Mouse (Mus musculus) ES-CJ7 (cell line): Measurements from ENCODE around the gene Fermt3.

Experiments used
- DNase-seq: peaks from one replicate; pipeline ENCODE4 v3.0.0; 2011; ENCODE audit warnings: low read depth, low spot score

The Fermt3 gene

GRCm38 (mm10) chr19:7039088-7039720 is 19.9 kb upstream of the Fermt3 start:
- DNase-seq = peak; percentile 60

DNA sequence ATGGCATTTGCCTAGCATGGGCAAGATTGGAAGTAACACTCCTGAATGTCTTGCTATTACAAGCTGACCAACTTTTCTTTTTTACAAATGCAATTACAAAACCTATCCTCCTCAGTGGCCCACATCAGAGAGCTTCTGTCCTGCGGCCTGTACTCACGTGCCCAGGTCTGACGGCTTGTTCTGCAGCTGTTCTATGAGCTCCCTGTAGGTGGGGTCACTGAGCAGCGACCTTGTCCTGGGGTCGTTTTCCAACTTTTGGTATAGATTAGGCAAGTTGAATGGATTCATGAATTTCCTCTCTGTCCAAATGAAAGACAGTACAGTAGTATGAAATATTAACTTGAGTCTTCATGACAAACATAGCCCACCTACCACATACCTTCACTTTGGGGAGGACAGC is 14.7 kb upstream of the Fermt3 start:
- peak; percentile 46 for DNase-seq

DNA sequence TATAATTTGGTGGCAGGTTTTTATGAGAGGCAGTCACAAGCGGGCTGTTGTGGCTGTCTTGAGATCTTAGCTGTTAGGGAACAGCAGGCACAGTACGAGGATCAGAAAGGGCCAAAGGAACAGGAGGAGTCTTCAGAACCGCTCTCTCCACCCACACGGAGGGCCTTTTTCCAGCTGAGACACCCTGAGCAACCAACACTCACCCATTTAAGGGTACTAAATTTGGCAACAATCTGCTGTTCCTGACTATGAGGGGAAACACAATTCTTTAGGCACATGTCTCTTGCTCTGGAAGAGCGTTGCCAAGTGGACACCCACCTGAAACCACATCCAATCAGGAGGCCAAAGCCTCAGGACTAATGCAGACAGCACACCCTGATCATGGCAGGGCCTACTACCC is 10.3 kb upstream of the Fermt3 start:
- DNase-seq = no peak

GRCm38 (mm10) chr19:7020224-7020641 is 964 bp upstream of the Fermt3 start:
- peak; percentile 86 for DNase-seq

DNA sequence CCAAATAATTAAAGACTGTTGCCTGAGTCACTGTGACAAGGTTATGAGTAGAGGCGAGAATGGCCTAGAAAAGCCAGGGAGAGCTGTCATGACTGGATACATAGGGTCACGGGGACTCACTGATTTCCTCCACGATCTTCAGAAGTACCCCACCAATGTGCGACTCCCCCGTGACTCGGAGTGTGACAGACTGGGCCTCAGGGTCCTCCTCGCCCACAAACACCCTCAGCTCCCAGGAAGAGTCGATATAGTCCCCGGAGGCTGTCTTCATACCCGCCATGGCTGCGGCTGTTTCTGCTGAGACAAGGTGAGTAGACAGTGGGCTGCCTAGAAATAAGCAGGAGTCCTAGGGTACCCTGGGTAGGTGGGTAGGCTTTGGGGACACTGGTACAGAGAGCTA is 723 bp downstream of the Fermt3 start:
- DNase-seq = no peak

DNA sequence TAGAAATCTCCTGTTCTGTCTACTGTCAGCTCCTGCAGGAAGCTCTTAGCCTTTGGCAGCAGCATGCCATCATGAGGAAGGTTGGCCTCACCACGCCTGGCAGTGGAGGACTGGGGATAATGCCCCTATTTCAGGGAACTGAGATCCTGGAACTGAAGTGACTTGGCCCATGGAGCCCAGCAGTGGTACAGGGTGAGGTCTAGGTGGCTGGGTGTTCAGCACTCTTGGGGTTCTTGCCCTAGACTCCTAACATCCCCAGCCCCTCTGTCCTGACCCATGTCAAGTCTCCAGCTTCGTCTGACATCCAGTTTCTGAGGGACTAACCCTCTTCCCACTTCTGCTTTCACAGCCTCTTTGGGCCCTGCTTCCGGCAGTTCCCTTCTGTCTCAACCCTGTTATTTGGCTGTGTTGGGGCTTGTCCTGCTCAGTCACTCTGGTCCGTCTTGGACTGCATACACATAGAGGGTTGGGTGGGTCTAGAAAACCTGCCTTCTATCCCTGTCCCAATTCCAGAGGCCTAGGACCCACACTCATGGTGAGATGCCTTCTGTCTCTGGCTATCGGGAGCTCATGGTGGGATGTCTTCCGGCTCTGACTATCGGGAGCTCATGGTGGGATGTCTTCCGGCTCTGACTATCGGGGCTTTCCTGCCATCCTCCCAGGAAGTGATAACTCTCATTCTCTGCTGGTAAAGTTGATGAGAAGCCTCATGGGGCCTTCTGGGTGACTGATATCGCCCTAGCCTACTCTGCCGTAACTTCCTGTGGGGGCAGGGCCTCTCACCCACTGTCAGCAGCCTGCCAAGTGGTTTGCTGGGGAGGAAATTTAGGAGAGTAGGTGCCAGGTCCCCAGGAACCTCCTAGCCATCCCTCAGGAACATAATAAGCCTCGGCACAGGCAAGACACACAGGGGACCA is 1.5 kb downstream of the Fermt3 start:
- no peak for DNase-seq

- DNase-seq = no peak
Observed at GRCm38 (mm10) chr19:7014481-7015135, 4.7 kb downstream of the Fermt3 start.

GRCm38 (mm10) chr19:7013984-7014383 is 5.3 kb downstream of the Fermt3 start:
- no peak for DNase-seq

DNA sequence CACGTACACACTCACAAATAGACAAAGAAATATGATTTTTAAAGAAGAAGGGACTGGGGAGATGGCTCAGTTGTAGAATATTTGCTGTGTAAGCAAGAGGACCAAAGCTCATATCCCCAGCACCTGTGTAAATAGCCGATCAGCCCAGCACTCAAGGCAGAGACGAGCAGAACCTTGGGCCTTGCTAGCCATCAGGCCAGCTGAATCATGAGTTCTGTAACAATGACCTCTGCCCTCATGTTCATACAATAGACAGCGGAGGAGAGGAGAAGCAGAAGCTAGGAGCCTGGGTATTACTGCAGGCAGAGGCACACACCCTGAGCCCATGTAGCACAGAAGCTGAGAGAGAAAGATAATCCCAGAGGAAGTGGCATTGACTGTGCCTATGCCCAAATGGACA is 6.8 kb downstream of the Fermt3 start:
- DNase-seq = no peak

DNA sequence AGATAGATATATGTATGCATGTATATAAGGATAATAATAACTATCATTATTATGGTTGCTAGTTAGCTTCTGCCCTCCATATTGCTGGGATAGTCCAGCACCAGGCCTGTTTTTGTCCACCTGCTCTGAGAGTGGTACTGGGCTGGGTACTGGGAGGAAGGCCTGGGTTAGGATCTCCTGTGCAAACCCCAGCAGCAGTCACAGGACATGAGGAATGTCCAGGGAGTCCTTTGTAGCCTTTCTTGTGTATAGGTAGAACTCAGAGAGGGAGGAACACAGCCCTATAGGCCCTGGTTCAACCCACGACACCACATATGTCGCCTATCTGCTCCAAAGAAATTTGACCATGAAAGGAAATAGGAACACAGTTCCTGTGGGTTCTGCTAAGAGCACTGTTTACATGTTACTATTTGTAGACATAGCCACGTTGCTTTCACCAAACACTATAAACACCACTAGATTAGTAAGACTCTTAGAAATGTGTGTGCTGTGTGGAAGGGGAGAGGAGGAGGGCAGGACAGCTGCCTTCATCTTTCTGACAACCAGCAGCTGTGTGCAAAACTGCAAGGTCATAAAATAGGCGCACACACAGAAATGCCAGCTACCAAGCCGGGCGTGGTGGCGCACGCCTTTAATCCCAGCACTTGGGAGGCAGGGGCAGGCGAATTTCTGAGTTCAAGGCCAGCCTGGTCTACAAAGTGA is 12.2 kb downstream of the Fermt3 start:
- no peak for DNase-seq

DNA sequence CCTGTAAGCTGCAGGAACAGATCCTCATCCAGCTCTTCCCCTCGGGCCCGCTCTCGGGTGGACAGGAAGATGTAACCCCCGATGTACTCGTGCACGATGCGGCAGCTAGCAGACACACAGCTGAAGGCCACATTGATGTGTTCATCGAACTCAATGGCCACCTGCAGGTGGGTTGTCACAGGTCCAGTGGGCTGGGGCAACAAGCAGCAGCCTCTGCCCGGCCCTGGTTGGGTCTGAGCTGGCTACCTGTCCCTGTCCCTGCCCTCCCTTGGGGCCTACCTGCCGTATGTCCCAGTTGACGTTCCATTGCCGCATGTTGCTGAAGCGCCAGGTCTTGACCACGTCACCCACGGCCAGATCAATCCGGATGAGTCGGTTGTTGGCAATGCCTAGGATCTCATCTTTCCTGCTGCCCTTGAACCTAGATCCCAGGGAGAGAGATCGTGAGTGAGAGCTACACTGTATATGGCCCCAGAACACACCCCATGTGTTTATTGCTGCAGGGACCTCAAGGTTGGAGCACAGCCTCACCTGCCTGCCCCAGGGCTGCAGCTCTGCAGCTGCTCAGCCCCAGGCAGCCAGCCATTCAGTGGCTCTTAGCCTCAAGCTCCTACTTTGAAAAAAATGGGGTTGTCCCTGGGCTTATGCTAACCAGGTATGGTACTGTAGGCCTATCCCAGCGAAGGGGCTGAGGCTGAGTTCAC is 19.8 kb downstream of the Fermt3 start:
- peak; percentile 41 for DNase-seq

DNA sequence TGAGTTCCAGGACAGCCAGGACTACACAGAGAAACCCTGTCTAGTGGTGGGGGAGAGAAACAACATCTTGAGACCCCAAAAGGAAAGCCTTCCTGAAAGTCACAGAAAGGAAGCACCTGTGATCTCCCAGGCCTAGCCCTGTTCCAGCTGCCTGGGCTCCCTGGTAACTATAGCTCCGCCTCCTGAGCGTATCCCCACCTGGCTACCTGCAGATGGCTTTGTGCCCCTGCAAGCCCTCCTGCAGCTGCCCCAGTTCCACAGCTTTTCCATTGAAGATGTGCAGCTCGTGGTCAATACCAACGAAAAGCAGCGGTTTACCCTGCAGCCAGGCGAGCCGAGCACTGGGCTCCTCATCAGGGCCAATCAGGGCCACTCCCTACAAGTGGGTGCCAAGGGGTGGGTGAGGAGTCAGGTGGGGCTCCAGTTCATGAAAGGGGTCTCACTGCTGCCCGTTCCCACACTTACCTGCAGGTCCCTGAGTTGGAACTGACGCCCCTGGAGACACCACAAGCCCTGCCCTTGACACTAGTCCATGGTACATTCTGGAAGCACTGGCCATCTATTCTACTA is 21.5 kb downstream of the Fermt3 start:
- DNase-seq = no peak

DNA sequence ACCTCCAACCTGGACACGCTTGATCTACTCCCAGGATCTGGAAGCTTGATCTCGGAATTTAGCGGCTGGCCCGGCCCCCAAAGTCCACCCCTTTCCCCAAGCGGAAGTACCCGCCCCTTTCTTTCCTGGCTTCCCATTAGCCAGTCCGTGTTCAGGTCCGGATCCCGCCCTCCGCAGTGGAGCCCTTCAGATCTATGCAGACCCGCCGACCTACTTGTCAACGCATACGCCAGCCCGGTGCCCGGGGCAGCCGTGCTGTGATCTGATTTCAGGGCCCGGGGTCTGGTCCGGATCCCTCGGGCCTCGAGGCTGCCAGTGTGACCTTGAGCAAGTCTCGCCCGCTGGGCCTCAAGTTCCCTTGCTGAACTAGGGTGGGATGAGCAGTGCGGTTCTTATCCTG is 23.3 kb downstream of the Fermt3 start, which contains the start of the genes Nudt22 and Trpt1:
Gene Nudt22 (minus strand): TSS at position 112 of the 400 bp plus-strand sequence.
Gene Trpt1 (plus strand): TSS at position 126 of the 400 bp plus-strand sequence.
- peak; percentile 82 for DNase-seq

- no peak for DNase-seq
Observed at GRCm38 (mm10) chr19:6995255-6995991, 23.8 kb downstream of the Fermt3 start.

DNA sequence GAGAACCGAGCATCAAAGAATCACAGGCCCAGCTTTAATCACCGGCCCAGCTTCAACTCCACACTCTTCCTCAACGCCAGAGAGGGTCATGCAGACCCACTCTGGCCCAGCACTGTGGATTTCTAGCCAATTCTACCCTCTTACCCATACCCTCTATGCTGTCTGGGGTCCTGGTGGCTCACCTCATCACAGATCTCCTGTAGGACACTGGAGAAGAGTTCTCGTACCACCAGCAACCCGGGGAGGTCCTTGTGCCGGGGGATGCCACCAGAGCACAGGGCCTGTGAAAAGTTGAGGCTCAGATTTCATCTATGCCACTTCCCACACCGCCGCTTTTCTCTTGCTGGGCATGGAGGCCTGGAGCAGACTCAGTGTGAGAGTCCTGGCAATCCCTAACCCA is 24.8 kb downstream of the Fermt3 start:
- no peak for DNase-seq

DNA sequence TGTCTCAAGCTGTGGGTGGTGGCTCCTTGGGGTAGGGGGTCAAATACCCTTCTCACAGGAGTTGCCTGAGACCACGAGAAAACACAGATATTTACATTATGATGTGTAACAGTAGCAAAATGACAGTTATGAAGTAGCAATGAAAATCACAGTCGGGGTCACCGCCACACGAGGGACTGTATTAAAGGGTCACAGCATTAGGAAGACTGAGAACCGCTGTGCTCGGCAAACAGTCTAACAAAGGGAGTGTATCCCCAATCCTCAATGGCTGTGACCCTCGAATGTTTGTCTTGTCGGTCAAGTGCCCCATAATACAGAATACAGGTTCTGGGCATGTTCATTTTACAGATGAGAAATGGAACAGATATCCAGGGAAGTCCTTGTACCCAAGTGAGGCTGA is 25.3 kb downstream of the Fermt3 start:
- DNase-seq = no peak

GRCm38 (mm10) chr19:6993011-6993770 is 26.1 kb downstream of the Fermt3 start:
- no peak for DNase-seq

DNA sequence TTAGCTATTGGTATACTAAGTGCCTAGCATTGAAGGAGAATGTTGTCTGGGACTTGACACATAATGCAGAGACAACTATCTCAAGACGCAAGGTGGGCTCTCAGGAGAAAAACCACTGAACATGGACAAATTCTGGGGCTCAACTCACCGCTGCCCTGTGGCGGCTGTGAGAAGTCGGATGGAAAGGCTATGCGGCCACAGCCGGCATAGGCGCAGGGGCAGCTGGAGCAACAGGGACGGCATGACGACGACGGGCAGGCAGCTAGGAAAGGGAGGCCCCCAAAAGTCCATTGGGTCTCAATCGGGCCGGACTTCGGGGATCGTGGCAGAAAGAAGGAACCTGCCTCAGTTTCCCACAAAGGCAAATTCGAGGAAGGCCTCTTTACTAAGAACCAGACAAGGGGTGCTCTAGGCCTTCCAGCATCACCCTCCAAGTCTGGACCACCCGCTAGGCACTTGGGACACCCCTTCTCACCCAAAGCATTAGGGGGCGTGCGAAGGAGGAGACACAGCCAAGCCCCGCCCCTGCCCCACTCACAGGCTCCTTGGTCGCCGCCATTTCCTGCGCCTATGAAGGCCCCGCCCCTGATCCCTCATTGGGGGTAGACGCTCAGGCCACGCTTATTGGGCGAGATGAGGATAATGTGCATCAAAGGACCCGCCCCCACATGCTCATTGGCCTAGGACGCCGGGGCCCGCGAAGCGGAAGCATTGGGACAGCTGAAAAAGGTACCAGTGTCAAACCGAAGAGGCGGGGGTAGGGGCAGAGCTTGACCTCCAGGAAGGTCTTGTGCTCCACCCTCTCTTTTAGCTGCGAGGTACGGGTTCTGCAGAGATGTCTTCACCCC is 27.0 kb downstream of the Fermt3 start, which contains the start of gene Dnajc4:
Gene Dnajc4 (minus strand): TSS at position 562 of the 848 bp plus-strand sequence.
- peak; percentile 98 for DNase-seq
